Mouse (Mus musculus): ENCODE measurements around the gene Orai2.

DNA sequence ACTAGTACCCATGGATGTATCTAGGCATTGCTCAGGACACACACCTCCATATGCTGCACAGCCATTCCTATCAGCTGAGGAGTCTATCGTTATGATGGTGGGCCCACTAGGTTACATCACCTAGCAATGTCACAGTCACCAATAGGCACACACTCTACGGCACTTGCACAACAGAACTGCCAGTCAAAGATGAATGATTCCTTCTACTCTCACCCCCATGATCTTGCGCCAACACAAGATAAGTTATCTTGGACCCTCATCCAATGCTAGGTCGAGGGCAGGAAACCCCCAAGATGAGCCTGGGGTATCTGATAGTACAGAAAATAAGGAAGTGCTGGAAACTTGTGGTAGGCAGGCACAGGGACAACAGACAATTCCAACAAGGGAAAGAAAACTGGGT lies 12.3 kb upstream of the Orai2 start:
- no peak for TF ChIP-seq CTCF (IDR thresholded peaks at IDR 0.05)
- TF ChIP-seq POLR2A (IDR thresholded peaks at IDR 0.05; ENCODE audit: insufficient read depth, low read depth, low read length) = no peak
- TF ChIP-seq EP300 (IDR thresholded peaks at IDR 0.05; ENCODE audit: insufficient read depth, low read depth, low read length) = no peak

Data from heart, adult 2 months (tissue).